Mouse (Mus musculus) T-helper 17 cell (primary cell): ENCODE results near the gene Elmo2.

Experiments used
- in situ Hi-C, 2 experiments: fragments of 300-600 bp; cut with MboI, MseI; formaldehyde crosslinking; loops; 1 replicate in 1 of 2; 2 replicates in 1 of 2; pipeline ENCODE4 v1.15.1; 2025; ENCODE audit warnings: high pct_unique_total_duplicates in 2 of 2

The Elmo2 gene

GRCm38 (mm10) chr2:165326304-165327190 lies at the start of gene Elmo2:
Gene Elmo2, minus strand, starts transcription at chr2:165326479.
- in situ Hi-C loops: no loop called here

DNA sequence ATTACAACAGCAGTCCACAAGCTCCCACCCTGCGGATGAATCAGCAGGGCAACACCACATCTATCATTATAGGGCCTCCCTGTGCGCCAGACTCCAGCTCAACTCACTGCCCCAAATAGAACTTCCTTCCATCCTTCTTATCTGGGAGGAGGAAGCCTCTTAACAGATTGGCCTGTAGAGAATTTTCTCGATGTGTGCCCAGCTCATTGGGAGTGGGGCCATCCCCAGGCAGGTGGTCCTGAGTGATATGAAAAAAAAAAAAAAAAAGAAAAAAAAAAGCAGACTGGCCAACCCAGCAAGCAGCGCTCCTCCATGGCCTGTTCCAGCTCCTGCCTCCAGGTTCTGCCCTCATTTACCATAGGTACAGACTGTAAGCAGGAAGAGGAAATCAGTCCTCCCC lies 49.7 kb upstream of the Elmo2 start:
- in situ Hi-C loops: no loop called here

DNA sequence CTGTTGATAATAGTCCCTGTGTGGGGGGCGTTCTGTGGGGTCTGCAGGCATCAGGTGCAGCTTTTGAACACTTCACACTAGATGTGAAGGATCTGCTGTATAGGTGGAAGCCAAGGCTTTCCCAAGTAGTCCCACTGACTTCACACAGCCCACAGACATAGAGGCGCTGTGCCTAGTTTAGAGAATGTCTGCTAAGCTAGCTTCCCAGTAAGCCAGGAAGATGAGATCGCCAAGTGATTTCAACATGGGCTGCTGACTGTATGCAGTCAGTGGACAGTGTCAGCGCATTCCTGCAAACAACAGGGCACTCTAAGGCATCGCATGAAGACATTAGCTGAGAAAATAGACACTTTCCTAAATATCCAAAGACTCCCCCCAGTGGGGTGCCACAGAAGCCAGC lies 49.2 kb upstream of the Elmo2 start:
- in situ Hi-C loops: no loop called here

GRCm38 (mm10) chr2:165371066-165371465 lies 44.8 kb upstream of the Elmo2 start:
- in situ Hi-C loops: no loop called here

GRCm38 (mm10) chr2:165370348-165370747 lies 44.1 kb upstream of the Elmo2 start:
- in situ Hi-C loops: no loop called here

- in situ Hi-C loops: loop anchor here in 1 of 2 experiments (10.0 kb wide), 1 partner anchor 116 kb away; no protein-coding TSS in a partner anchor
These were observed 42.2 kb upstream of the Elmo2 start, which contains the start of gene Zfp663 for GRCm38 (mm10) chr2:165368496-165368895. Gene Zfp663, minus strand, starts transcription at chr2:165368729.

GRCm38 (mm10) chr2:165367868-165368439 lies 41.7 kb upstream of the Elmo2 start:
- in situ Hi-C loops: loop anchor here in 1 of 2 experiments (10.0 kb wide), 1 partner anchor 117 kb away; no protein-coding TSS in a partner anchor

DNA sequence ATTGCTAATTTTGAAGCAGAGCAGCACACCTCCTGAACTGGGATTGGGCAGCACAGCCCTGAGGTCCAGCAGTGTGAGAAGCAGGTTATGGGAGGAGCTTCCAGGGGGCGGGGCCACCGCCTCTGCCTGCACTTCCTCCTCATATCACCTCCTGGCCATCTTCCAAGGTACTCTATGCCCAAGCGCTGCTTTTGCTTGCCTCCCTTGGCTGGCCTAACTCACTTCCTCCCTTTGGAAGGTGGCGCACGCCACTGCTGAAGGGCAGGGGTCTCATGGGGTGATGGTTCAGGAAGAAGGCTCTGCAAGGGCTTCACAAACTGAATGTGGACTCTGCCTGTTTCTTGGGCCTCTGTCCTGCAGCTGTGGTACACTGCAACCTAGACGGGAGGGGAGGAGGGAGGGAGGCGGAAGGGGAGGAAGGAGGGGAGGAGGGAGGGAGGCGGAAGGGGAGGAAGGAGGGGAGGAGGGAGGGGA lies 40.8 kb upstream of the Elmo2 start:
- in situ Hi-C loops: loop anchor here in 1 of 2 experiments (10.0 kb wide), 1 partner anchor 118 kb away; no protein-coding TSS in a partner anchor

GRCm38 (mm10) chr2:165364334-165365091 lies 38.2 kb upstream of the Elmo2 start:
- in situ Hi-C loops: loop anchor here (5.0 to 10.0 kb wide), 5 partner anchors 118 to 412 kb away; no protein-coding TSS in a partner anchor

DNA sequence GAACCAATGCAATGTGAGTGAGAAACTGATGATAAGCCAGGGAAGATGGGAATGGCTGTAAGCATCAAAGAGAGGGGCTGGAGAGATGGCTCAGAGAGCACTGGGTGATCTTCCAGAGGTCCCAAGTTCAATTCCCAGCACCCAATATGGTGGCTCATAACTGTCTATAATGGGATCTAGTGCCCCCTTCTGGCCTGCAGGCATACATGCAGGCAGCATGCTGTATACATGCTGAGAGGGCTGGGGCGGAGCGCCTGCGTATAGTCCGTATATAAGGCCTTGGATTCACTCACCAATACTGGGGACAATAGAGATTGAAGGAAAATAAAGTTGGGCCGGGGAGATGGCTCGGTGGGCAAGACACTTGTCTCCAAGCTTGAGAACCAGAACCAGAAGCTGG lies 37.0 kb upstream of the Elmo2 start:
- in situ Hi-C loops: loop anchor here (5.0 to 10.0 kb wide), 5 partner anchors 119 to 411 kb away; no protein-coding TSS in a partner anchor

- in situ Hi-C loops: loop anchor here (5.0 to 10.0 kb wide), 5 partner anchors 121 to 409 kb away; no protein-coding TSS in a partner anchor
These were observed 34.6 kb upstream of the Elmo2 start for GRCm38 (mm10) chr2:165360861-165361260.

GRCm38 (mm10) chr2:165351828-165352513 lies 25.7 kb upstream of the Elmo2 start:
- in situ Hi-C loops: no loop called here

DNA sequence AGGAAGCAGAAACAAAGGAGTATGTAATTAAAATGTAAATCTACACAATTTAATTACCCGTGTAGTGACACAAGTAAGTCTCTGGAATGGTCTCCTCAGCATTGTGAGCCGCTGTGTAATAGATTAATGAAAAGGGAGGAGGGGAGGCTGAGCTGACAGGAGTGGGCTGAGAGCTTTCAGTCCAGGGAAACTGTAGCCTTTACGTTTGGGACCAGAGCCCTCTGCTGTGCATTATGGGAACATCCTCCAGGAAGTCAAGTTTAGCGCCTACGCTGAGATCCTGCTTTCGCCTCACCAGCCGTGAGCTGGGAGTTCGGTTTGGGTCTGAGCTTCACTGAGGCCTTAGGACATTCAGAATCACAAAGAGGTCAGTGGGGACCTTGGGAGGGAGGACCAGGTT lies 23.2 kb upstream of the Elmo2 start:
- in situ Hi-C loops: no loop called here

GRCm38 (mm10) chr2:165346180-165346579 lies 19.9 kb upstream of the Elmo2 start:
- in situ Hi-C loops: no loop called here

- in situ Hi-C loops: no loop called here
These were observed 10.9 kb upstream of the Elmo2 start for GRCm38 (mm10) chr2:165337191-165337590.

GRCm38 (mm10) chr2:165332610-165333210 lies 6.4 kb upstream of the Elmo2 start:
- in situ Hi-C loops: no loop called here

- in situ Hi-C loops: no loop called here
These were observed 3.4 kb upstream of the Elmo2 start for GRCm38 (mm10) chr2:165329703-165330102.

DNA sequence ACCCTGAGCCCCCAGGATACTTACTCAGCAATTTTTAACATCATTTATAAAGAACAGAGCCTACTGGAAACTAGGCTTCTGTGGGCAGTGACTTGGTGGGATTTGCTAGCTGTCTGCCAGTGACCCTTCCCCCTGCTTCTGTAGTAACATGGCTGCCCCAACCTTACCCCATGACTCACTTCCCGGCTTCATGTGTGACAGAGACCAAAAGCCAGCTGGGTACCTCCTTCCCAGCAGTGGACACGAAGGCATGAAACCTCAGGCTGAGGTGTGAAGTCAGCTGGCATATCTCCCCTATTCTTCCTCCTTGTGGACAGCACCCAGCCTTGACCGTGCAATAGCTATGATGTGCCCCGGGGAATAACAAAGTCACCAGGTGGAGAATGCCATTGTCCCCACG lies 2.5 kb upstream of the Elmo2 start:
- in situ Hi-C loops: no loop called here

DNA sequence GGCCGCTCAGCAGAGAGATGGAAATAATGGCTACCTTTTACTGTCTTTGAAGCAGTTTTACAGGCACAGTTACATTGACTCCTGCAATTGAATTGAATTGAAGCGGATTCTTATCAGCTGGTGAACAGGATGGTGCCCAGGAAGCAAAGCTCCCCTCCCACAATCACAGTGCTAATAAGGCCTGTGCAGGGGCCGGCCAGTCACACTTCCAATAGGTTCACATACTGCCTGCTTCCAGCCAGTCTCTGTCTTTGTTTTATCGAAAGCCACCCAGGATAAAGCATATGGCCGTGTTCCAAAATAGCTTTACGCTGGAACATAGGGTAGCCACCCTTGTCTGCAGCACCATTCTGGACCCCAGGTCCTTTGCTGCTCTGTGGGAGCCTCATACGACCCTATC lies 1.1 kb upstream of the Elmo2 start:
- in situ Hi-C loops: no loop called here

GRCm38 (mm10) chr2:165325521-165326303 lies 567 bp downstream of the Elmo2 start:
- in situ Hi-C loops: no loop called here
